ENCODE assay signal across 8 mouse cellular contexts in the genomic region with DNA sequence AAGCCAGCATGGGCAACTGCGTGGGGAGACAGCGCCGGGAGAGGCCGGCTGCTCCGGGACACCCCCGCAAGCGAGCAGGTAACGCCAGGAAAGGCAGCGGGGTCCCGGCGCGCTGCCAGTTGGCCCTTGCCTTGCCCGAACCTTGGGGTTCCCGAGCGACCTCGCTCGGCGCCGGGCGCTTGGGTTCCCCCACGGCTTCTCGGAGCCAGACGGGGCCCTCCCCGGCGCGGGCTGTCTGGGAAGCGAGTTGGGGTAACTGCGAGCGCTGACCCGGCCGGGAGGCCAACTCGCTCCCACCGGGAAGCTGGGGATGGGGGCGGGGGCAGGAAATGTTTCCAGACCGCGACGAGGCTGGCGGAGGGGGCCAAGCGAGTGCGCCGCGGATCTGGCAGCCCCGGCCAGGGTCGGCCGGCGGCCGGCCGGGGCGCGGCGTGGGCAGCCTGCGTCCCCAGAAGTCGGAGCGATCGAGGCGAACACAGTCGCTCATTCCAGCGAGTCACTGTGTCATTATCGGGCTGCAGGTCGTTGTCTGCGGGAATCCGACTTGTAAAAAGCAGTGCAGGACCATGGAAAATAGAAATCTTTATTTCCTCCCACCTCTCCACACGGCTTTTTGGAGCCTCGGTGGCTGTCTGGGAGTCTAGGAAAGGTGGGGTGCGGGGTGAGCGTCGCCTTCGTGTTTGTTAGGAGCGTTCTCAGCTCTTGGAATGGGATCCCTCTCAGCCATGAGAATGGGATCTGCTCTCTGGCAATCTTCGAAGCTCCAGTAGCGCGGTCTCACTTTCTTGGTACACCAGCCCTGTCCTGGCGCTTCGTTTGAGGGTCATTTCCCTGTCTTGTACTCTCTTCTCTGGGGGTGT. TPM values are rescaled to one million over a fixed set of nuclear protein-coding genes. Genes with fewer than 3 reads are reported as not detected.
DNase-seq lines count a peak whose midpoint lies in the region; ATAC-seq lines count a peak whose summit lies in the region.

No protein-coding gene starts in this region.

- peak overlapping the region; percentile 90 for H3K9ac ChIP-seq in limb, embryonic 13.5 days

- under 1% methylated on average over 74 of the region's 74 CpGs for whole genome bisulfite sequencing in forebrain, embryonic 10.5 days
- under 1% methylated on average over 74 of the region's 74 CpGs for WGBS in limb, embryonic 13.5 days

- H3K9me3 ChIP-seq in forebrain, embryonic 10.5 days: no peaks in the 10 kb centered on the region
- no peaks in the 10 kb centered on the region for H3K9me3 ChIP-seq in limb, embryonic 13.5 days

- no peaks in the 10 kb centered on the region for H3K36me3 ChIP-seq in forebrain, embryonic 10.5 days (replicated peaks)
- no peaks in the 10 kb centered on the region for H3K36me3 ChIP-seq in limb, embryonic 13.5 days

- H3K27ac ChIP-seq in forebrain, embryonic 10.5 days: peak overlapping the region; percentile 91
- H3K27ac ChIP-seq in limb, embryonic 13.5 days: peak overlapping the region; percentile 89

- H3K27me3 ChIP-seq in forebrain, embryonic 10.5 days (ENCODE audit: poor library complexity, severe bottlenecking): peaks cover 20% of the 10 kb centered on the region
- H3K27me3 ChIP-seq in limb, embryonic 13.5 days: no peaks in the 10 kb centered on the region

- peak; percentile 55 to 57 for DNase-seq in spleen, postnatal 10 days (ENCODE audit: low spot score in 2 of 2)
- DNase-seq in spleen, postnatal 4 days (ENCODE audit: low spot score in 2 of 2): no peak
- peak; percentile 58 to 70 for DNase-seq in adrenal gland, postnatal 36 days
- DNase-seq in forebrain, embryonic 10.5 days (ENCODE audit: extremely low spot score, low spot score): peak; percentile 50
- DNase-seq in heart, postnatal 14 days: peak; percentile 73 to 75
- DNase-seq in naive thymus-derived CD4-positive, alpha-beta T cell, adult 2 months (ENCODE audit: low read depth): peak; percentile 44
- DNase-seq in urinary bladder, postnatal 4 days (ENCODE audit: low spot score in 2 of 2): peak; percentile 52 to 68

- peak overlapping the region; percentile 85 for H3K4me2 ChIP-seq in limb, embryonic 13.5 days (replicated peaks)

- peaks cover 45% of the 10 kb centered on the region for H3K4me1 ChIP-seq in forebrain, embryonic 10.5 days
- H3K4me1 ChIP-seq in limb, embryonic 13.5 days: peaks cover 38% of the 10 kb centered on the region

- intact Hi-C loops in heart, postnatal 14 days (cut with DNase I): loop anchor here (1.0 kb wide), 2 partner anchors 15 to 45 kb away; no protein-coding TSS in a partner anchor

- peak overlapping the region; percentile 76 for H3K4me3 ChIP-seq in forebrain, embryonic 10.5 days
- peak overlapping the region; percentile 91 for H3K4me3 ChIP-seq in limb, embryonic 13.5 days

- ATAC-seq in limb, embryonic 13.5 days (ENCODE audit: low FRiP score, low read depth): no peak

RNA-seq across cellular contexts. Expression of a gene that starts 0.6 kb away (rescaled TPM):
- 10 to 100 TPM; 17.1 to 17.5 TPM for total RNA-seq in adrenal gland, postnatal 36 days (2021)
- polyA plus RNA-seq in forebrain, embryonic 10.5 days (2016; fragmentation: Nextera tagmentation; extraction: Ambion mirVana): 9.2 and 9.6 TPM in 2 replicates
- total RNA-seq in heart, postnatal 14 days (2021): 10 to 100 TPM; 25.9 to 28.0 TPM
- 23.4 and 23.8 TPM in 2 replicates for polyA plus RNA-seq in limb, embryonic 13.5 days (2015; fragmentation: Nextera tagmentation; extraction: Ambion mirVana)

RNA-seq across cellular contexts. Expression of a gene that starts 1.2 kb away (rescaled TPM):
- total RNA-seq in adrenal gland, postnatal 36 days (2021): 10 to 100 TPM; 20.2 to 23.9 TPM
- polyA plus RNA-seq in forebrain, embryonic 10.5 days (2016; fragmentation: Nextera tagmentation; extraction: Ambion mirVana): 35.3 and 42.3 TPM in 2 replicates
- 10 to 100 TPM; 16.7 to 21.2 TPM for total RNA-seq in heart, postnatal 14 days (2021)
- 40.1 and 43.9 TPM in 2 replicates for polyA plus RNA-seq in limb, embryonic 13.5 days (2015; fragmentation: Nextera tagmentation; extraction: Ambion mirVana)

RNA-seq across cellular contexts. Expression of a gene that starts 48.9 kb away (rescaled TPM):
- 10 to 100 TPM; 30.1 to 30.9 TPM for total RNA-seq in adrenal gland, postnatal 36 days (2021)
- polyA plus RNA-seq in forebrain, embryonic 10.5 days (2016; fragmentation: Nextera tagmentation; extraction: Ambion mirVana): 85.8 and 92.4 TPM in 2 replicates
- 10 to 100 TPM; 19.9 to 20.9 TPM for total RNA-seq in heart, postnatal 14 days (2021)
- 98.7 and 99.3 TPM in 2 replicates for polyA plus RNA-seq in limb, embryonic 13.5 days (2015; fragmentation: Nextera tagmentation; extraction: Ambion mirVana)

RNA-seq across cellular contexts. Expression of a gene that starts 48.9 kb away (rescaled TPM):
- 10 to 100 TPM; 28.3 to 31.7 TPM for total RNA-seq in adrenal gland, postnatal 36 days (2021)
- 101 and 103 TPM in 2 replicates for polyA plus RNA-seq in forebrain, embryonic 10.5 days (2016; fragmentation: Nextera tagmentation; extraction: Ambion mirVana)
- total RNA-seq in heart, postnatal 14 days (2021): 10 to 100 TPM; 11.3 to 13.4 TPM
- 82.5 and 86.4 TPM in 2 replicates for polyA plus RNA-seq in limb, embryonic 13.5 days (2015; fragmentation: Nextera tagmentation; extraction: Ambion mirVana)

RNA-seq across cellular contexts. Expression of a gene that starts 53.6 kb away (rescaled TPM):
- total RNA-seq in adrenal gland, postnatal 36 days (2021): under 1 TPM in 1 of 2 experiments, not detected in 1; 0.49 TPM
- 0.42 TPM in 1 of 2 replicates, not detected in the other for polyA plus RNA-seq in forebrain, embryonic 10.5 days (2016; fragmentation: Nextera tagmentation; extraction: Ambion mirVana)
- not detected for total RNA-seq in heart, postnatal 14 days (2021)
- polyA plus RNA-seq in limb, embryonic 13.5 days (2015; fragmentation: Nextera tagmentation; extraction: Ambion mirVana): 0.22 and 0.57 TPM in 2 replicates

Comparison
In these comparisons a context has a peak if more than half of its experiments do, and no peak if none do; other contexts are left out.
1. DNase-seq: peak in spleen, postnatal 10 days (2 of 2), adrenal gland, postnatal 36 days (2 of 2), forebrain, embryonic 10.5 days (single experiment), heart, postnatal 14 days (2 of 2), naive thymus-derived CD4-positive, alpha-beta T cell, adult 2 months (single experiment) and urinary bladder, postnatal 4 days (2 of 2); none in spleen, postnatal 4 days (0 of 2).